Mouse (Mus musculus) C3H10T1/2 (cell line): ENCODE data around the gene Dek. TPM values are rescaled to one million over a fixed set of nuclear protein-coding genes. Genes with fewer than 3 reads are reported as not detected.

Experiments used
- polyA plus RNA-seq, 2 experiments: library from polyadenylated mRNA; unstranded; fragments of >200 nt; fragmentation: generic; extraction: Trizol; gene quantifications; one replicate each; pipeline ENCODE4 v1.2.1; 2012; ENCODE audit warnings: missing spikeins in 2 of 2

Dek gene
- 10 to 100 TPM in 1 of 2 experiments, 1 to 10 TPM in 1; 8.1 to 20.2 TPM for polyA plus RNA-seq

GRCm38 (mm10) chr13:47105711-47106579, at the start of gene Dek:
Dek (minus strand) TSS chr13:47106201.

DNA sequence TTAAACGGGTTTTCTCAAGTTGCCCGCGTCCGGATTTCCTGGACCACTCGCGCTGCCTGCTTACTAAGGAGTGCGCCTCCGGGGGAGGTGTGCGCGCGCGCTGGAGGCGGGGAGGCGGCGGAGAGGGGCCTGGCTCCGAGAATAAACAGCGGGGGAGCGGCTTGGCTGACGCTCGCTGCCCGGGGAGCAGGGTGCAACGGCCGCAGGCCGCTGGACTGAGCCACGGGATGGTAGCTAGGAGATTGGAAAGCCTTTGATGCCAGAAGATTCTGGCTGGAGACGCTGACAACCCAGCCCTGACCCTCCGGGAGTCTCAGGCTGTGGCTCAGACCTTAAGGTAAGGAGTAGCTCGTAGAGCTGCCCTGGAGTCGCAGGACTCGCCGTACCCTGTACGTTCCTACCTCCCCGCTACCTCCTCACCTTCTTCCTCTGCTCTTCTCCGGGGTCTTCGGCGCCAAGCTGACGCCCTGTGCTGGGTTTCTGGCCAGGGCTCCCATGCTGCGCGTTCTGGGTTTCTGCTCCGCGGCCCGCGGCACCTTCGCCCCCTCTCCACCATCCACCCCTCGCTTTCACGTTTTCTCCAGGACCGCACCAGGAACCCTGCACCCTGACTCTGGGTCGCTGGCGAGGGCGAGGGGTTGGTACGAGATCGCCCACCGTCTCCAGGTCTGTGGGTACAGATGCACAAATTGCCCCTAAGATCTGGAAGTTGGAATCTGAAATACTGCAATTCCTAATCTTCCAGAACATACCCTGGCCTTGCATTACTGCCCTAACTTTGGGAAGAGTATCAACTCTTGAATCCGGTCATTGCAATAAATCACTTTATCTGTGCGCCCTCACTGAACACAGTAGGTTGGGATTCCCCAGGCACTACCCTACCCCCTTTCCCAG, 16.8 kb upstream of the Dek start, which contains the start of gene Rnf144b:
Gene Rnf144b, plus strand, starts transcription at position 120 of the 894 bp plus-strand sequence.

GRCm38 (mm10) chr13:47044617-47044947, 61.4 kb downstream of the Dek start, which contains the start of gene Tpmt:
Tpmt (minus strand) TSS chr13:47044737.

DNA sequence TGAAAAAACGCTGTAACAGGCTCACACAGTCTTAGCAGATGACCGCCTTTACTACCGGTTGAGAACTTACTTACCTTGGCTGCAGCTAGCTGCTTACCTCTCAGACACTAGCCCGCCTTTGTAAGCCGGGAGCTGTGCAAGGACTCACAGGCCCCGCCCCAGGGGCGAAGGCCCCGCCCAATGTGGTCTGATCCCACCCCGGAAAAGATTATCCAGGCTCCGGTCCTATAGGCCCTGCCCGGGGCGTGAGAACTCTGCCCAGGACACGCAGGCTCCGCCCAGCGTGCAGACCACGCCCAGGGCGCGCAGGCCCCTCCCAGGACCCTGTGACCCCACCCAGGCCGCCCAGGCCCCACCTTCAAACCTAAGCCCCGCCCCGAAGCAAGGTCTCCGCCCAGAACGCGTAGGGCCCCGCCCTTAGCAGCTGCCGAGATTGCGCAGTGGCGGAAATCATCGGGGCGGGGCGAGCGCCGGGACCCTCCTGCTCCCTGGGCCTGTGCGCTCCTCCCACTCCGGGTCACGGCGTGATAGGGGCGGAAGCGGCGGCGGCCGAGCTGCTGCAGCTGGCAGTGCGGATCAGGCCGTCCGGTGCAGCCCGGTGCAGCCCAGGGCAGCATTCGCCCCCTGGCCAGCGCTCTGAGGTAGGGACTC, 62.8 kb downstream of the Dek start, which contains the start of gene Kdm1b:
Gene Kdm1b, plus strand, starts transcription at position 470 of the 651 bp plus-strand sequence.

Other genes starting within 250 kb of the Dek start
- 10 to 100 TPM in 1 of 2 experiments, 1 to 10 TPM in 1; 1.3 to 13.7 TPM for gene Kif13a, start 176.3 kb downstream of the Dek start, polyA plus RNA-seq
- gene Nhlrc1, start 91.4 kb downstream of the Dek start, polyA plus RNA-seq = not detected
- gene Kdm1b, start 62.7 kb downstream of the Dek start, polyA plus RNA-seq = 1 to 10 TPM in 1 of 2 experiments, under 1 TPM in 1; 0.32 to 2.4 TPM
- 1 to 10 TPM in 1 of 2 experiments, under 1 TPM in 1; 0.27 to 3.7 TPM for gene Tpmt, start 61.5 kb downstream of the Dek start, polyA plus RNA-seq
- gene Rnf144b, start 16.5 kb upstream of the Dek start, polyA plus RNA-seq = under 1 TPM; 0.02 to 0.07 TPM